Mouse (Mus musculus): ENCODE data around the gene Csf3. TPM values are rescaled to one million over a fixed set of nuclear protein-coding genes. Genes with fewer than 3 reads are reported as not detected.
"Not testable (repeated sequence)": the region's sequence is repeated elsewhere in the genome, so short reads cannot be mapped to it uniquely, and the experiment has no call there.

Csf3 gene
- not detected in 2 replicates for polyA plus RNA-seq (2015; fragmentation: Nextera tagmentation; extraction: Ambion mirVana)

GRCm38 (mm10) chr11:98701213-98701670 is at the start of gene Csf3:
Gene Csf3 (plus strand): TSS chr11:98701263.
- Histone ChIP-seq H3K27ac (ENCODE audit: low read length) (no peak within 1 kb of the TSS), H3K27me3 (ENCODE audit: control insufficient read depth, insufficient read depth, low read length) (no peaks in the 10 kb centered on the region), H3K4me3 (ENCODE audit: low read length) (no peak within 1 kb of the TSS), H3K36me3 (ENCODE audit: control insufficient read depth, insufficient read depth) (peaks cover 15% of the 10 kb centered on the region), H3K4me1 (ENCODE audit: control insufficient read depth, insufficient read depth, low read length) (peaks cover 3% of the 10 kb centered on the region; the same call in 1 of the 2 replicates), H3K9me3 (replicated peaks; ENCODE audit: control insufficient read depth, low read length) (no peaks in the 10 kb centered on the region), H3K4me2 (ENCODE audit: low read depth, low read length) (no peak within 1 kb of the TSS), H3K9ac (ENCODE audit: low read length) (no peak within 1 kb of the TSS)
- WGBS, result 54% methylated on average over 10 of the region's 10 CpGs
- no peak for ATAC-seq (replicated peaks; ENCODE audit: extremely low read depth, insufficient read depth, low FRiP score)

DNA sequence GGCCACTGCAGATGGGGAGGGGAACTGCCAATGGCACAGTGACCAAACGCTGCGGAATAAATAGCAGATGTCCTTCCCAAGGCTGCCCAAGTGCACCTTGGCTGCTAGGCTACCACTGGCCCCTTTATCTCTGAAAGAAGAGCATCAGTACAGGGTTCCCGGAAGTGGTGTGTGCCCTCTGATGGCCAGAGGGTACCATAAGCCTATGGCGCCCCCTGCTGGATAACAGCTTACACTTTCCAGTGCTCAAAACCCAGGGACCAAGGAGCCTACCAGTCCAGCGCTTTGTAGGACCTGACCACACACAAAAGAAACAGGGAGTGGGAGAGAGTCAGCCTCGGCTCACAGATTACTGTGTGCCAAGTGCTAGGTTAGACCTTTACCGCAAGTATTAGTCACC is 46.0 kb upstream of the Csf3 start:
- H3K9me3 ChIP-seq (replicated peaks; ENCODE audit: control insufficient read depth, low read length); H3K9ac ChIP-seq (ENCODE audit: low read length); H3K27ac ChIP-seq (ENCODE audit: low read length); H3K36me3 ChIP-seq (ENCODE audit: control insufficient read depth, insufficient read depth); ATAC-seq (replicated peaks; ENCODE audit: extremely low read depth, insufficient read depth, low FRiP score); H3K4me2 ChIP-seq (ENCODE audit: low read depth, low read length); H3K4me3 ChIP-seq (ENCODE audit: low read length); H3K27me3 ChIP-seq (ENCODE audit: control insufficient read depth, insufficient read depth, low read length); H3K4me1 ChIP-seq (ENCODE audit: control insufficient read depth, insufficient read depth, low read length): not testable (repeated sequence)
- WGBS, result 15% methylated on average over 7 of the region's 7 CpGs

GRCm38 (mm10) chr11:98660517-98660916 is 40.5 kb upstream of the Csf3 start:
- ATAC-seq (replicated peaks; ENCODE audit: extremely low read depth, insufficient read depth, low FRiP score), result no peak
- Histone ChIP-seq H3K9me3 (replicated peaks; ENCODE audit: control insufficient read depth, low read length) (no peaks in the 10 kb centered on the region), H3K4me1 (ENCODE audit: control insufficient read depth, insufficient read depth, low read length) (no peaks in the 10 kb centered on the region), H3K9ac (ENCODE audit: low read length) (no peak overlapping the region), H3K4me3 (ENCODE audit: low read length) (no peak overlapping the region), H3K4me2 (ENCODE audit: low read depth, low read length) (no peak overlapping the region), H3K27me3 (ENCODE audit: control insufficient read depth, insufficient read depth, low read length) (peaks cover 7% of the 10 kb centered on the region), H3K36me3 (ENCODE audit: control insufficient read depth, insufficient read depth) (no peaks in the 10 kb centered on the region), H3K27ac (ENCODE audit: low read length) (no peak overlapping the region)
- WGBS, result 13% methylated on average over 6 of the region's 6 CpGs

DNA sequence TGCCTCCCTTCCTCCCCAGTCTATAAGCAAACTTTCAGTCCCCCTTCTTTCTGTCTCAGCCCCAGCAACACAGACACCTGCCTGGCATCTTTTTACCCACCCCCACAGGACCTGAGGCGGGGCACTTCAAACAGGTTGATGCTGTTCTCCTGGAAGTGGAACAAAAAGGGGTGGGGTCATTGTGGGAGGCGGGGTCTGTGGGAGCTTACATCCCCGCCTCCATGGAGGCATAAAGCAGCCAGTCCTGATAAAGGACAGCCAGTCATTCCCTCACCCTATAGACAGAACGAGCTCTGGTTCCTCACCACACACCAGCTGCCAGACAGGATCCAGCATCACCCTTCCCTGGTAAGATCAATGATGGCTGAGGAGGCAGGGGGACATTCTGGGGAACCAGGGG is 37.0 kb upstream of the Csf3 start, which contains the start of gene Gsdma:
Gsdma (plus strand) TSS at position 261 of the 400 bp plus-strand sequence.
- peaks cover 27% of the 10 kb centered on the region for H3K27me3 ChIP-seq (ENCODE audit: control insufficient read depth, insufficient read depth, low read length)
- WGBS, result 14% methylated on average over 4 of the region's 4 CpGs
- no peak for ATAC-seq (replicated peaks; ENCODE audit: extremely low read depth, insufficient read depth, low FRiP score)

GRCm38 (mm10) chr11:98668984-98669383 is 32.1 kb upstream of the Csf3 start:
- Histone ChIP-seq H3K9ac (ENCODE audit: low read length) (no peak overlapping the region), H3K27me3 (ENCODE audit: control insufficient read depth, insufficient read depth, low read length) (peaks cover 27% of the 10 kb centered on the region), H3K4me3 (ENCODE audit: low read length) (no peak overlapping the region), H3K36me3 (ENCODE audit: control insufficient read depth, insufficient read depth) (no peaks in the 10 kb centered on the region), H3K9me3 (replicated peaks; ENCODE audit: control insufficient read depth, low read length) (no peaks in the 10 kb centered on the region), H3K4me2 (ENCODE audit: low read depth, low read length) (no peak overlapping the region), H3K4me1 (ENCODE audit: control insufficient read depth, insufficient read depth, low read length) (no peaks in the 10 kb centered on the region), H3K27ac (ENCODE audit: low read length) (no peak overlapping the region)
- WGBS, result 52% methylated on average over 2 of the region's 2 CpGs
- no peak for ATAC-seq (replicated peaks; ENCODE audit: extremely low read depth, insufficient read depth, low FRiP score)

More for the DNA sequence above, 37.0 kb upstream of the Csf3 start, which contains the start of gene Gsdma:
- Histone ChIP-seq H3K4me1 (ENCODE audit: control insufficient read depth, insufficient read depth, low read length) (no peaks in the 10 kb centered on the region), H3K9me3 (replicated peaks; ENCODE audit: control insufficient read depth, low read length) (no peaks in the 10 kb centered on the region), H3K27ac (ENCODE audit: low read length) (no peak within 1 kb of the TSS), H3K4me2 (ENCODE audit: low read depth, low read length) (no peak within 1 kb of the TSS), H3K9ac (ENCODE audit: low read length) (no peak within 1 kb of the TSS), H3K36me3 (ENCODE audit: control insufficient read depth, insufficient read depth) (no peaks in the 10 kb centered on the region), H3K4me3 (ENCODE audit: low read length) (no peak within 1 kb of the TSS)

DNA sequence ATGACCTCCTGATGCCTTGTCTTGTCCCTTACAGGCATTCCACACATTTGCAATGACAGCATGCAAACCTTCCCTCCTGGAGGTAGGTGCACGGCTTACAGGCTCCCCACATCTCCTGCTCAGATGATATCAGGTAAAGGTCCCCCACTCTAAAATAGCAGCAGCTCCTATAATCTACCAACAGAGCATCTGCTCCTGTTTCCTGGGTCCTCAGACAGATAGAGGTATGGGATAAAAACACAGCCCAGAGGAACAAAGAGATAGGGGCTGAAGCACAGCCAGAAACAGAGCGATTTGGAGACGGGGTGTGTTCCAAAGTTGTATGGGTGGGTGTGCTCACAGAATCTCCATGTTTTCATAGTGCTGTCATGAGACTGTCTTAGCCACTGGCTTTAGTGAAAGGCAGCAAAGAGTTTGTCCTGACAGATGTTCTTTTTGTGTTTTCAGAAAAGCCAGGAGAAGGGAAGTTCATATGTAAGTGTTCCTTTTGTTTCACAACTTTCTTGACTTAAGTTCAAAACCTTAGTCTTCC is 29.7 kb upstream of the Csf3 start:
- WGBS, result 43% methylated on average over 3 of the region's 3 CpGs
- H3K27me3 ChIP-seq (ENCODE audit: control insufficient read depth, insufficient read depth, low read length), result peaks cover 24% of the 10 kb centered on the region
- H3K4me3 ChIP-seq (ENCODE audit: low read length), result no peak overlapping the region
- H3K9ac ChIP-seq (ENCODE audit: low read length), result no peak overlapping the region
- no peak overlapping the region for H3K27ac ChIP-seq (ENCODE audit: low read length)
- no peaks in the 10 kb centered on the region for H3K36me3 ChIP-seq (ENCODE audit: control insufficient read depth, insufficient read depth)
- H3K4me2 ChIP-seq (ENCODE audit: low read depth, low read length), result no peak overlapping the region
- H3K9me3 ChIP-seq (replicated peaks; ENCODE audit: control insufficient read depth, low read length), result no peaks in the 10 kb centered on the region
- ATAC-seq (replicated peaks; ENCODE audit: extremely low read depth, insufficient read depth, low FRiP score), result no peak
- no peaks in the 10 kb centered on the region for H3K4me1 ChIP-seq (ENCODE audit: control insufficient read depth, insufficient read depth, low read length)

DNA sequence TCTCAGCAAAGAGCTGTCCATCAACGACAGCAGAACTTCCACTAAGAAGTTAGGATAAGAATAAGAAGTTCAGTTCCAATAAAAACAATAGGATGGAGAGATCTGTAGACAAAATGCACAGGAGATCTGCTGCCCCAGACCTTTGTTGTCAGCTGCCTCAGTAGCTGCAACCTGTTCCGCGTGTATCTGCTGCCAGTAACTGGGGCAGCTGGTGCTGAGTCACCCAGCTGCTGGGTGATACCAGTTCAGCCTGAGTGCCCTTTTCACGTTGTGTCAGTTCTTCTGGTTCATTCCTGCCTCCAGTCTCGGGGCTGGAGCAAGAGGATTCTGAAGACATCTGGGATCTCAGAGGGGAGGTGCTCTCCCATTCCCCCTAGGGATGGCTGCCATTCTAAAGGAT is 29.2 kb upstream of the Csf3 start:
- no peak for ATAC-seq (replicated peaks; ENCODE audit: extremely low read depth, insufficient read depth, low FRiP score)

DNA sequence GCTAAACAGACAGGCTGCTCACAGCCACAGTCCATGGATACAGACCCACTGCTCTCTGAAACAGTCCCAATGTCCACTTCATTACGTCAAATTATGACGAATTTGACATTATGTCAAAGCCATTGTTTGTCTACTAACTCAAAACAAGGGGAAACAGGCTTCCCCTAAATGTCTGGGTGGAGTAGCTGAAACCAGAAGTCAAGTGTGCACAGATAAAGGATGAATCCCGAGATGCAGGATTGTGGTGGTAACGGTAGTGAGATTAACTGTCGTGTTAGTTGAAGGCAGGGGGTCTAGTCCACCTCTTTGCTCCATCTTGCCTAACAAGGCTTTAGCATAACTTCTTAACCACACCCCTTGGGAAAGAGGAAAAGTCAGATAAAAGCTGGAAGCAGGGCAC is 28.6 kb upstream of the Csf3 start:
- no peaks in the 10 kb centered on the region for H3K9me3 ChIP-seq (replicated peaks; ENCODE audit: control insufficient read depth, low read length)
- H3K4me1 ChIP-seq (ENCODE audit: control insufficient read depth, insufficient read depth, low read length), result no peaks in the 10 kb centered on the region
- no peak for ATAC-seq (replicated peaks; ENCODE audit: extremely low read depth, insufficient read depth, low FRiP score)
- no peak overlapping the region for H3K4me2 ChIP-seq (ENCODE audit: low read depth, low read length)
- no peak overlapping the region for H3K4me3 ChIP-seq (ENCODE audit: low read length)
- H3K9ac ChIP-seq (ENCODE audit: low read length), result no peak overlapping the region
- H3K27me3 ChIP-seq (ENCODE audit: control insufficient read depth, insufficient read depth, low read length), result peaks cover 16% of the 10 kb centered on the region
- H3K27ac ChIP-seq (ENCODE audit: low read length), result no peak overlapping the region
- 76% methylated on average over 5 of the region's 5 CpGs for WGBS
- H3K36me3 ChIP-seq (ENCODE audit: control insufficient read depth, insufficient read depth), result no peaks in the 10 kb centered on the region

More for the DNA sequence above, 29.2 kb upstream of the Csf3 start:
- H3K9me3 ChIP-seq (replicated peaks; ENCODE audit: control insufficient read depth, low read length), result no peaks in the 10 kb centered on the region
- H3K36me3 ChIP-seq (ENCODE audit: control insufficient read depth, insufficient read depth), result no peaks in the 10 kb centered on the region
- H3K4me1 ChIP-seq (ENCODE audit: control insufficient read depth, insufficient read depth, low read length), result no peaks in the 10 kb centered on the region
- H3K27ac ChIP-seq (ENCODE audit: low read length), result no peak overlapping the region
- no peak overlapping the region for H3K4me3 ChIP-seq (ENCODE audit: low read length)
- H3K9ac ChIP-seq (ENCODE audit: low read length), result no peak overlapping the region
- H3K4me2 ChIP-seq (ENCODE audit: low read depth, low read length), result no peak overlapping the region
- 42% methylated on average over 5 of the region's 5 CpGs for WGBS
- peaks cover 21% of the 10 kb centered on the region for H3K27me3 ChIP-seq (ENCODE audit: control insufficient read depth, insufficient read depth, low read length)

DNA sequence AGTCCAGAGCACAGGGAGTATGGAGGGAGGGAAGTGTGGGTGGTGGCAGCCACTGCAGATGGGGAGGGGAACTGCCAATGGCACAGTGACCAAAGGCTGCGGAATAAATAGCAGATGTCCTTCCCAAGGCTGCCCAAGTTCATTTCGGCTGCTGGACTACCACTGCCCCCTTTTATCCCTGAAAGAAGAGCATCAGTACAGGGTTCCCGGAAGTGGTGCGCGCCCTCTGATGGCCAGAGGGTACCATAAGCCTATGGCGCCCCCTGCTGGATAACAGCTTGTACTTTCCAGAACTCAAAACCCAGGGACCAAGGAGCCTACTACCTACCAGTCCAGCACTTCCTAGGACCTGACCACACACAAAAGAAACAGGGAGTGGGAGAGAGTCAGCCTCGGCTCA is 27.9 kb upstream of the Csf3 start:
- 4% methylated on average over 6 of the region's 7 CpGs for WGBS
- not testable (repeated sequence) for H3K4me2 ChIP-seq (ENCODE audit: low read depth, low read length)

More for the DNA sequence above, 27.9 kb upstream of the Csf3 start:
- H3K4me1 ChIP-seq (ENCODE audit: control insufficient read depth, insufficient read depth, low read length); H3K9ac ChIP-seq (ENCODE audit: low read length); H3K4me3 ChIP-seq (ENCODE audit: low read length); H3K27ac ChIP-seq (ENCODE audit: low read length); H3K27me3 ChIP-seq (ENCODE audit: control insufficient read depth, insufficient read depth, low read length); H3K9me3 ChIP-seq (replicated peaks; ENCODE audit: control insufficient read depth, low read length); H3K36me3 ChIP-seq (ENCODE audit: control insufficient read depth, insufficient read depth): not testable (repeated sequence)
- peak; percentile 52; the same call in 1 of the 2 replicates for ATAC-seq (replicated peaks; ENCODE audit: extremely low read depth, insufficient read depth, low FRiP score)
